Mouse (Mus musculus) yolk sac, embryonic 10.5 days (tissue): ENCODE measurements around the gene Gamt.

ENCODE experiments used
- DNase-seq: peaks from one replicate; pipeline ENCODE4 v3.0.0-alpha.2; 2017; ENCODE audit warnings: low spot score

Gamt gene

DNA sequence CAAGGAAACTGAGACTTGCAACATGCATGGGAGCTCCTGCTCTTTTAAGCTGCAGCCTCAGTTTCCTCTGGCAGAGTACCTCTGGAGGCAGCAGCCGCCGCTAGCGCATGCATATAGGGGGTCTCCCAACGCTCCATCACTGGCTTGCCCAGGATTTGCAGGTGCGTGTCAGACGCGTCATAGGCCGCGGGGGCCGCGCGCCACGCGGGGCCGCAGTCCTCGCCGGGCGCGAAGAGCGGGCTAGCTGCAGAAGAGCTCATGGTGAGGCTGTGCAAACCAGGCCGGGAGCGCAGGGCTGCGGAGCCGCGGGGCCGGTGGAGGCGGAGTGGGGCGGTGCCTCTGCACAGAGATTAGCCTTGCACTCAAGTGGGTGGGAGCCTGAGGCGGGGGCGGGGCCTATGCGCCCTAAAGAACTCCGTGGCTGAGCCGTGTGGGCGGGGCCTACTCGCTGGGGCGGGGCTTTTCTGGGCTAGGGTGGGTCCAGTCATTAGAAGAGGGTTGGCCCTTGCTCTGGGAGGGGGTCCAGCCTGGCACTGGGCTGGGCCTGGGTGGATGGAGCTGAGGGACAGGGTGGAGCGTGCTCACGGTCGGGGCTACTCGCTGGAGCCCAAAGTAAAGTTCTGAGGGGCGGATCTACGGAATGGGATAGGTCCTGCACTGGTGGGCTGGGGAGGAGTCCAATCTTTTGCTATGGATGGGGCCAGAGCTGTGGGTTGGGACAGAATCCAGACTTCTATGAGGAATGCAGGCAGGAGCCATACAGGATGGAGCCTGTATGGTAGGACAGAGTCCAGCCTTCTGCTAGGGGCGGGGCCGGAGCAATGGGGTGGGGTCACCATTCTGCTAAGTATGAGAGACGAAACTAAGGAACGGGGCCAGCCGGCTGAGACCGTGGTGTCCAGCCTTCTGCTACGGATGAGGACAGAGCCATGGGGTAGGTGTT, at the start of gene Gamt, which contains the start of gene Dazap1:
Gene Gamt (minus strand): TSS at position 371 of the 943 bp plus-strand sequence.
Gene Dazap1 (plus strand): TSS at position 845 of the 943 bp plus-strand sequence.
- DNase-seq = peak; percentile 100

- no peak for DNase-seq
Measured at GRCm38 (mm10) chr10:80304862-80305261, 44.0 kb upstream of the Gamt start.

DNA sequence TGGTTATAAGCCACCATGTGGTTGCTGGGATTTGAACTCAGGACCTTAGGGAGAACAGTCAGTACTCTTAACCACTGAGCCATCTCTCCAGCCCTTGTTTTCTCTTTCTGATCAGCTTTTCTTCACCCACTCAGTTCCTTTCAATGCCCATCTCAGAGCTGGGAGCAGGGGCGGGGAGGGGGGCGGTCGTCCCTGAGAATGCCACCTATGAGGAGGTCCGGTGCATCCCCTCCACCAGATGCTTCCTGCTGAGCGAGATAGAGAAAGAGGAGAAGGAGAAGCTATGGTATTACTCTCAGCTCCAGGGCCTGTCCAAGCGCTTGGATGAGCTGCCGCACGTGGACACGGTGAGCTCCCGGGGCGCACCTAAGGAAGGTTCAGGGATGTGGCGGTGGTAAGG, 43.6 kb upstream of the Gamt start:
- no peak for DNase-seq

DNA sequence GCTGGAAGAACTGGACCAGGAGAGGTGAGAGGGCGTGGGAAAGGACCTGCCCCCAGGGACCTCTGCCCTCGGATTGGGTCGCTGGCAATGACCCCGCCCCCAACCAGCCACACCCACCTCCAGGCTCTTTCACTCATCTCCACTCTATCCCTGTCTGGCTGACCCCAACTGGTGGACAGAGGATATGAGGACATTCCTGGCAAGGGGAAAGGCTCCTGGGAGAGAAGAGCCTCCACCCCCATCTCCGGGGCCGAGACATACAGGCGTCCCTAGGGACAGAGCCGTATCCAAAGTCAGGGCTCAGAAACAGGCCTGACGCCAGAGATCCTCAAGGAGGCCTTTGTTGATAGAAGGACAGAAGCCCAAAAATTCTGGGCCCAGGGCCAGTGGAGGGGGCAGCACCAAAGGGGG, 41.7 kb upstream of the Gamt start:
- DNase-seq = peak; percentile 65

DNA sequence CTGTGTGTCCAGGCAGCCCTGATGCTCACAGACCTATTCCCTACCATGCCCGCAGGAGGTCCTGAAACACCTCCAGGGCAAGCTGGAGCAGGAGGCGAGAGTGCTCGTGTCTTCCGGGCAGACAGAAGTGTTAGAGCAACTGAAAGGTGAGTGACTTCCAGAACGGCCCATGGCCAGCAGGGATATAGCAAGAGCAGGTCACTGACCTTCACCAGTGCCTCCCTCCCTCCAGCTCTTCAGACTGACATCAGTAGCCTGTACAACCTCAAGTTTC, 41.2 kb upstream of the Gamt start:
- DNase-seq = no peak

DNA sequence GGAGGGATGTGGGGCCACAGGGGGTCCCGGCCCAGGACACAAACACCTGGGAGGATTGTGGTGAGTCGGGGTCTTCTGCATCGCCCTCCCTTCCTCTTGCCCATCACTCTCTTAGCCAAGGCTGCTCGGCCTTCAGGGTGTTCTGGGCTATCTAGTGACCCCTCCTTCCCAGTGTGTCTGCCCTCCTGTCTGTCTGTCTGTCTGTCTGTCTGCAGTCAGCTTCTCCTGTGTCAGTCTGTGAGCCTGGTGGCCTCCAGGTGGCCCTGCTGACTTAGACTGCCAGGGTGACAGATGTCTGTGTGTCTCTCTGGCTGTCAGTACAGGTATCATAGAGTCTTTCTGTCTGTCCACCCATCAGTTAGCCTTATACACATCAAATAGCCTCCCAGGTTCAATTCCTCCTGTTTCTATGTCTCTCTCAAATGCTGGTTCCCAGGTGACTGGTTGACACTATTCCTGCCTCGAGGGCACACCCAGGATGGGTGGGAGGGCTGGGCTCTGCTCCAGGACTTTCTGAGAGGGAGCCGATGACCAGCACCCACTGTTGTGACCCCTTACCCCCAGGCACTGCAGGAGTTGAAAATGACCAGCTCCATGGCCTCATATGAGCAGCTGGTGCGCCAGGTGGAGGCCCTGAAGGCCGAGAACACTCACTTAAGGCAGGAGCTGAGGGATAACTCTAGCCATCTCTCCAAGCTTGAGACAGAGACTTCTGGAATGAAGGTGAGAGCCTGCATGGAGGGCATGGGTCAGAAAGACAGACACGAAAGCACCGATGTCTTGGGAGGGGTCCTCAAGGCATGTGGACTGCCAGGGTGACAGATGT, 40.7 kb upstream of the Gamt start:
- DNase-seq = no peak

GRCm38 (mm10) chr10:80300672-80301181, 39.9 kb upstream of the Gamt start:
- no peak for DNase-seq

- DNase-seq = no peak
Measured at GRCm38 (mm10) chr10:80299824-80300223, 39.0 kb upstream of the Gamt start.

DNA sequence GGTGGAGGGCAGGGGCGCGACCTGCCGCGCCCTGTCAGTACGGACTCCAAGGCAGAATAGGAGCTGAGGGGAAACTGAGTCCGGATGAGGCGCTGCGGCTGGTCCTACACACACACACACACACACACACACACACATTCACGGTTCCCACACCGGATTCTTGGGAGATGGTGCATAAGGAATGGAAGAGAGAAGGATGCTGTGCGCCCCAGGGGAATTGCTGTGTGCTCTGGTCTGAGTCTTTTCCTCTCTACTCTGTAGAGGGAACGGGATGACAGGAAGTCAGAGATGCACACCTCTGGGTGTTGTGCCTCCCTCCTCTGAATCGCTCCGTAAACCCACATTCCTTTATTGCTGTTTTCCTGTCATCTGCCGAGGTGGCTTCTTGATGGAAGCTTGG, 38.5 kb upstream of the Gamt start:
- DNase-seq = no peak

GRCm38 (mm10) chr10:80298571-80299281, 37.9 kb upstream of the Gamt start:
- DNase-seq = peak; percentile 42

- DNase-seq = no peak
Measured at GRCm38 (mm10) chr10:80297526-80298133, 36.8 kb upstream of the Gamt start.

DNA sequence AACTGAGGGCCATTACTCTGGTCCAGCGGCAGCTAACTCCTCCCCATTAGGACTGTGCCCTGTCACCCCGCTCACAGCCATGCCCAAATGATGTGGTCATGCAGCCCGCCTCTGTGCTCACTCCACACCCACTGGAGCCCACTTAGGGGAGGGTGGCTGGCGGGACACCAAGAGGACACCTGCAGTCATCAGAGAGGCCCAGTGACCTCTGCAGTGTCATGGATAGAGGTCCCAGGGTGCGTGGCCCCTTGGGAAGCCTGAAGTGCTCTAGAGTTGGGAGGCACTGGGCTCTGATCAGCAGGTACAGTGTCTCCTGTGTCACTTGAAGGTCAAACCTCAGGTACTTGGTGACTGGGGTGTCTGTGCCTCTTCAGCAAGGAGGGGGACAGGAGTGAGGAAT, 36.0 kb upstream of the Gamt start:
- DNase-seq = no peak

DNA sequence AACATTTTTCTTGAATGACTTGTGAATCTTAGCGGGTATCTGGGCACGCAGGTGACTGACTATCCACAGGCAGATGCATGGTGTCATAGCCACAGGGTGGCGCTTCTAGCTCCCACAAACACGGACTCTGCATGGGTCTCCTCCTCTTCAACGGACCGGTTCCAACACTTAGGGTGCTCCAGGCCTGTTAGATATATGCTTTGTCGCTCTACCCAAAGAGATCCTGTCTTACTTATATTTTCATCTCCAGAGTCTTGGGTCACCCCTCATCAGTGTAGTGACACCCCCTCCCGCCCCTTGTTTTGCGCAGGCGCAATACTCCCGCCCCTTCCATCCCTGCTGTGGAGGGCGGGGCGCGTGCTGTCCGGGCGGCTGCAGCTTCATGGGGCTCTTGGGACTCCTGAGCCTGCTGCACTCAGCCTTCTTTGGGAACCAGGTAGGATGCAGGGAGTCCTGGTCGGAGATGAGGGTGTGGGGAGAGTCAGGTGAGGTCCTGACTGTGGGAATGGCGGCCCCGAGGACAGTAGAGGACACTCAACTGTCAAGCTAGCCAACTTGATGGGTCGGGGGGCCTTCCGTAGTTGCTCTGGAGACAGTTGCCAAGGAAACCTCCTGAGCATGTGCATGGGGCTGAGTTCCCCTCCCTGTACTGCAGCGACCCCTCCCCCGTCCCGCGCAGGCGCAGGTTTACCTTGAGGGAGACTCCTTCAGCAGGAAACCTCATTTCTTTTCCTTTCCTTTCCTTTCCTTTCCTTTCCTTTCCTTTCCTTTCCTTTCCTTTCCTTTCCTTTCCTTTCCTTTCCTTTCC, 35.0 kb upstream of the Gamt start, which contains the start of gene Apc2:
Gene Apc2 (plus strand): TSS at position 360 of the 808 bp plus-strand sequence.
- peak; percentile 75 for DNase-seq

- no peak for DNase-seq
Measured at GRCm38 (mm10) chr10:80294788-80295303, 34.0 kb upstream of the Gamt start.

DNA sequence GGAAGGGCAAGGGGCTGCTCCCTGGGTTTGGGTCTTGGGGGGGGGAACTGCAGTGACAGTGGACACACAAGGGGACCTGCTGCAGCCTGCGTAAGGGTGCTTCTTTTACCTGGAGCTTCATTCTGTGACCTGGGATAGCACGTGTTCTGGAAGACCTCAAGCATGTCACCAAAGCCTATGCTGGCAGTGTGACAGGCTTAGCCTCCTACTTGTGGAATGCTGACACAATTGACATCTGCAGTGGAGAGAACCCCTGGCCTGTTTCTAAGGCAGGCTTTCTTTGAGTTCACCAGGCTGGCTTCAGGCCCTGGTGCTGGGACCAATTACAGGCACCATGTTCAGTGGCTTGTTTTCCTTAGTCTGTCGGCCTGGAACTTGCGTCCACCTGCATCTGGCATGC, 33.5 kb upstream of the Gamt start:
- DNase-seq = no peak

- no peak for DNase-seq
Measured at GRCm38 (mm10) chr10:80293325-80293724, 32.5 kb upstream of the Gamt start.

DNA sequence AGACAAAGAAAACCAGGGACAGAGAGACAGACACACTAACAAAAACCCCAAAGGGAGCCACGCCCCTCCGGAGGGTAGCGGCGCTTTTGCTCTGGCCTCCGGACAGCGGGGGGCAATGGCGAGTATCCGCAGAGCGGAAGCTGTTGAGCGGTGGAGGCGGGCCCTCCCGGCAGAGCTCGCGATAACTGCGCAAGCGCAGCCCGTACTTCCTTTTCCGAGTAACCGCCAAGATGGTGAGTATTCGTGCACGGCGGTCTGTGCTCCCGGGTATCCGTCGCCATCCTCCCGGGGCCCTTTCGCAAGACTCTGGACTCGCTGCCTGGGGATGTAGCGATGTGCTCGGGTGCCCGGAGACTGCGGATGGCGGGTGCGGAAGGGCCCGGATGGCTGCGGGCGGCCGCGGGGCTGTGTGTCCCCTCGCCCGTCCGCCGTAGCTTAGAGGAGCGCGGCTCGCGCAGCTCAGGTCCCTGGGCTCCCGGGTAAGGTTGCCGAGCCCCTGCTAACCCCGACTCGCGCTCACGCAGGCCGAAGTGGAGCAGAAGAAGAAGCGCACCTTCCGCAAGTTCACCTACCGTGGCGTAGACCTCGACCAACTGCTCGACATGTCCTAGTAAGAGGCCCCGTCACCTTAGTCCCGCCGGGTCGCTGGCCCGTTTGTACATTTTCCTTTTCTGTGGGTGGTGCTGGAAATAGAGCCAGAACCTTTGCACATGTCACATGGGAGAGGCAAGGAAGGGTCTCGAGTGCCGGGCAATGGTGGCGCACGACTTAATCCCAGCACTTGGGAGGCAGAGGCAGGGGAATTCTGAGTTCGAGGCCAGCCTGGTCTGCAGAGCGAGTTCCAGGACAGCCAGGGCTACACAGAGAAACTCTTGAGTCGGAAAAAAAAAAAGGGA, 31.7 kb upstream of the Gamt start, which contains the start of gene Rps15:
Gene Rps15 (plus strand): TSS at position 203 of the 896 bp plus-strand sequence.
- peak; percentile 94 for DNase-seq

DNA sequence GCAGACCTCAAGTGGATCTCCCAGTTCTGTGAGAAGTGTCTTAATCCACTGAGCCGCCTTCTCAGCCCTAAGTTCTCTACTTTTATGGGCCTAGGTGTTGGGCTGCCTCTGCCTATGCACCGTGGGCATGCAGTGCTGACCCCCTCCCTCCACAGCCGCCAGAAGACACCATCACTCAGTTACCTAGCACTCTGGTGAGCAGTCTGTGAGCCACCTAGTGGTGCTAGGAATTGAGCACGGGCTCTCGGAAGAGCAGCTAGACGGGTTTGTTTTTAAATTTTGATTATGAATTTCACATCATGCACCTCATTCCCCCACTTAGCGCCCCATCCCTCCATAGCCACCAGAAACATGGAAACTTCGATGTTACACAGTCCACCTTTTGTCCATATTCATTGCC, 27.8 kb upstream of the Gamt start:
- no peak for DNase-seq

DNA sequence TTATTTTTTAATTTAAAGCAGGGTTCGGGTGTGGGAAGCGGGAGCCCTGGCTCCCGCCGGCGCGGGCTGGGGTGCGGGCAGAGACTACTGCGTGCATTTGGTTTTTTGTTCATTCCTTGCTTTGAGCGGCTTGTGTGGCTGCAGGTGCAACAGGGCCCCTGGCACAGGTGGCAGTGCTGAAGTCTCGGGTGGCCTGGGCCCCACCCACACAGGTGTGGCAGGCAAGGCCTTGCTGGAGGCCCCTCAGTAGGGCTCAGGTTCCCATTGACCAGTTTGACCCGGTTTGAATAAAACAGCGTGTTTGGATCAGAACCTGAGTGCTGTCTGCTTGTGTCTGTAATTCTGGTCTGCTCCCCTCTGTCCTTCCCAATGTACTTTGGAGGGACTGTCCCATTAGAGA, 27.3 kb upstream of the Gamt start:
- no peak for DNase-seq
